Mouse (Mus musculus) kidney, adult 2 months (tissue): ENCODE results near the gene Zcwpw1.

Experiments used
- CTCF ChIP-seq: fragments of 200-500 bp; conservative IDR thresholded peaks from 2 replicates; pipeline ENCODE4 v1.5.1; 2011; ENCODE audit warnings: low read depth, mild to moderate bottlenecking, control low read depth, low read length, moderate library complexity, mixed read lengths; ENCODE audit not compliant: insufficient read depth, insufficient read length
- POLR2A ChIP-seq: fragments of 200-500 bp; IDR thresholded peaks from one replicate; pipeline ENCODE4 v1.6.1; 2011; ENCODE audit warnings: low read depth, low read length, control low read depth

GRCm38 (mm10) chr5:137744197-137744596, 43.4 kb upstream of the Zcwpw1 start:
- TF ChIP-seq POLR2A = no peak
- no peak for TF ChIP-seq CTCF
